In the genomic region with DNA sequence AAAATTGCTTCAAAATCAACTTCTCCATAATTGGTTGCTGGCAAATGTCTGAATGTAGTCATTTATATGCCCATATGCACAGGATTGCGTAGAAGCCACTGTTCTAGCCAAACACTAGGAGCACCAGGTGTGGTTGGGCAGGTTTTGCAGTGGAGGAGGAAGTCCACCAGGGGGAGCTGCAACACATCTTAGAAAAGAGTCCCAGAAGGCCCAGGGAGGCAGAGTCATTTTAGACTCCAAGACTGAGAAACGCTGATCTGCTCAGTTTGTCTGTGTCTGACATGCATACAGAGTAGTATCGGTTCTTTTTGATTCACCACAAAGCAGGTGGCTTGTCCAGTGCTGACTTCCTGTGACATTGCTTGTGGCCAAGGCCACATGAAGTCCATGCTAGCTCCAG, we compare ENCODE assay signal across 9 mouse cellular contexts. TPM values are rescaled to one million over a fixed set of nuclear protein-coding genes. Genes with fewer than 3 reads are reported as not detected.
DNase-seq lines count a peak whose midpoint lies in the region; ATAC-seq and TF ChIP-seq lines count a peak whose summit lies in the region.
"Had no signal": no experiment of that assay in that cellular context is flagged by ENCODE, and none has a peak within 500 bp of the region (broad histone marks: within the 10 kb centered on the region; RNA-seq: fewer than 3 reads in every experiment).

No protein-coding gene starts in this region.

- peak; percentile 98 for TF ChIP-seq CTCF in layer of hippocampus, adult 2 months (conservative IDR thresholded peaks at IDR 0.05)

- H3K27ac ChIP-seq in layer of hippocampus, adult 2 months, result no peak overlapping the region
- H3K27ac ChIP-seq: limb, embryonic 13.5 days had no signal

- no peak overlapping the region for H3K4me3 ChIP-seq in layer of hippocampus, adult 2 months
- H3K4me3 ChIP-seq: limb, embryonic 13.5 days had no signal

- peak; percentile 68 for ATAC-seq in CD4-positive, CD25-positive, alpha-beta regulatory T cell, adult 4 months
- peak; percentile 80 for ATAC-seq in common myeloid progenitor, adult 5-6 weeks (replicated peaks; ENCODE audit: low read depth, poor library complexity, severe bottlenecking)
- peak; percentile 79 for ATAC-seq in granulocyte monocyte progenitor cell, adult 5-6 weeks (replicated peaks; ENCODE audit: poor library complexity, severe bottlenecking)

- peak; percentile 77 to 94 for DNase-seq in adrenal gland, adult (ENCODE audit: inconsistent age in 2 of 2, low spot score in 1 of 2)
- DNase-seq in layer of hippocampus, adult 2 months (ENCODE audit: low spot score in 2 of 2), result peak; percentile 71 to 88
- DNase-seq in lung, postnatal 25 days (ENCODE audit: low spot score), result peak; percentile 80
- DNase-seq in right cerebral cortex, adult 2 months (ENCODE audit: low spot score in 2 of 2), result peak; percentile 88 to 91
- peak; percentile 45 for DNase-seq in urinary bladder, postnatal 10 days (ENCODE audit: low spot score)

RNA-seq across cellular contexts. Expression of gene Btbd16, which starts 3.2 kb away (rescaled TPM):
- 1 to 10 TPM; 6.3 to 7.4 TPM for polyA plus RNA-seq in CD4-positive, CD25-positive, alpha-beta regulatory T cell, adult 4 months (2017; shearing (Covaris generic))
- 0.32 and 0.68 TPM in 2 replicates for total RNA-seq in common myeloid progenitor, adult 5-6 weeks (2017)
- total RNA-seq in granulocyte monocyte progenitor cell, adult 5-6 weeks (2014; fragmentation: Nextera tagmentation), result 1.1 TPM in 1 of 2 replicates, not detected in the other
- 0.47 TPM in 1 of 2 replicates, not detected in the other for total RNA-seq in granulocyte monocyte progenitor cell, adult 5-6 weeks (2017)
- under 1 TPM; 0.49 to 0.96 TPM for total RNA-seq in layer of hippocampus, adult 2 months (2021)
